Mouse (Mus musculus) midbrain, embryonic 10.5 days (tissue): ENCODE measurements at regions not wholly inside any gene's neighbourhood (a gene's known extent, or its start where the extent isn't known, plus 50 kb on each side); places are given as distances from the start of the nearest gene placed in this dataset.
"Not testable (repeated sequence)": the region's sequence is repeated elsewhere in the genome, so short reads cannot be mapped to it uniquely, and the experiment has no call there.

Experiments used
- DNase-seq: peaks from one replicate; pipeline ENCODE4 v3.0.0-alpha.2; 2017; ENCODE audit warnings: low spot score
- H3K27ac ChIP-seq: fragments of 300-500 bp; sonication (generic); replicated peaks from 2 replicates; pipeline ENCODE4 v1.5.1; 2016; ENCODE audit warnings: mild to moderate bottlenecking
- H3K27me3 ChIP-seq: fragments of 300-500 bp; sonication (generic); 2 replicates; pipeline ENCODE4 v1.6.1; 2016; ENCODE audit warnings: low read depth, mild to moderate bottlenecking; ENCODE audit not compliant: poor library complexity, severe bottlenecking
- H3K36me3 ChIP-seq: fragments of 300-500 bp; sonication (generic); 2 replicates; pipeline ENCODE4 v1.6.1; 2016; ENCODE audit warnings: mild to moderate bottlenecking, moderate library complexity
- H3K4me1 ChIP-seq: fragments of 300-500 bp; sonication (generic); 2 replicates; pipeline ENCODE4 v1.6.1; 2016
- H3K4me3 ChIP-seq: fragments of 300-500 bp; sonication (generic); 2 replicates; pipeline ENCODE4 v1.5.1; 2016; ENCODE audit warnings: mild to moderate bottlenecking, moderate library complexity
- H3K9me3 ChIP-seq: fragments of 300-500 bp; sonication (generic); replicated peaks from 2 replicates; pipeline ENCODE4 v1.6.1; 2016; ENCODE audit warnings: mild to moderate bottlenecking
- WGBS: fragments of 180-500 bp; shearing (Covaris S2); methylation state at CpG from one replicate; pipeline ENCODE4 v1.1.7; 2016; 5-methylcytosine and 5-hydroxymethylcytosine counted together

DNA sequence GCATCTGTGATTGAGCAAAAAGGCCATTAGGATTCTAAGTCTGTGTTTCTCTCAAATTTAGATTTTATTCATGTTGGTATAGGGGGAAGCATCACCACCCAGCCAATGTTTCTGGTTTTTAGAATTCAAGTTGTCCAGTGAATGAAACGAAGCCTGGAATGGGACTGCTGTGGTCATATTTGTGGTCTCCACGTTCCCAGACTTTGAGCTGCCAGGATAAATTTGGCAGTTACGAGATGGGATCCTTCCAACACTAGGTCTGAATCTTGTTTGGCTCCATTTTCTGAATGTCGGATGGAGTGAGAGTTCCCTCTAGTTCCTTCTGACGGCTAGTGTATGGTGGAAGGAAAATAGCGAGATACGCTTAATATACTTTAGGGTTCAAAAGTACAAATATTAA lies 1014.8 kb downstream of the Adgrl3 start:
- Histone ChIP-seq H3K4me1 (no peaks in the 10 kb centered on the region), H3K27ac (no peak overlapping the region), H3K36me3 (no peaks in the 10 kb centered on the region), H3K4me3 (no peak overlapping the region), H3K27me3 (no peaks in the 10 kb centered on the region), H3K9me3 (no peaks in the 10 kb centered on the region)
- no peak for DNase-seq
- 92% methylated on average over 7 of the region's 7 CpGs for WGBS

DNA sequence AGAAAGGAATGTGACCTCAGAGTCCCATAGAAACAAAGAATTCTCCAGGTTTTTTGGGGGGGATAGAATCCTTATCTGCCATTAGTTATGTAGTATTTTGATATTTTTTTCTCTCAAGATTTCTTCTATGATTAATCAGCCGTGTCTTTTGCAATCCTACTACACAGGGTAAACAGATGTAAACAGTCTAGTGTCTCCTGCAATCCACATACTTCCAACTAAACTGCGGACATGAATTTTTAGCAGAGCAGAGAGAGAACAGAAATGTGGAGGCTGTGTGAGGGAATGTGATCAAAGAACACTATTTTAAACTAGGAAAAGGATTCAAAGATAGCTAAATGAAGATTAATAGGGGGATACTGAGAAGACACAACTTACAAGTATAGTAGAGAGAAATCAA lies 1026.2 kb downstream of the Adgrl3 start:
- no peak for DNase-seq
- Histone ChIP-seq H3K27me3 (no peaks in the 10 kb centered on the region), H3K9me3 (no peaks in the 10 kb centered on the region), H3K27ac (no peak overlapping the region), H3K36me3 (no peaks in the 10 kb centered on the region), H3K4me1 (no peaks in the 10 kb centered on the region), H3K4me3 (no peak overlapping the region)
- 82% methylated on average over 2 of the region's 2 CpGs for WGBS

DNA sequence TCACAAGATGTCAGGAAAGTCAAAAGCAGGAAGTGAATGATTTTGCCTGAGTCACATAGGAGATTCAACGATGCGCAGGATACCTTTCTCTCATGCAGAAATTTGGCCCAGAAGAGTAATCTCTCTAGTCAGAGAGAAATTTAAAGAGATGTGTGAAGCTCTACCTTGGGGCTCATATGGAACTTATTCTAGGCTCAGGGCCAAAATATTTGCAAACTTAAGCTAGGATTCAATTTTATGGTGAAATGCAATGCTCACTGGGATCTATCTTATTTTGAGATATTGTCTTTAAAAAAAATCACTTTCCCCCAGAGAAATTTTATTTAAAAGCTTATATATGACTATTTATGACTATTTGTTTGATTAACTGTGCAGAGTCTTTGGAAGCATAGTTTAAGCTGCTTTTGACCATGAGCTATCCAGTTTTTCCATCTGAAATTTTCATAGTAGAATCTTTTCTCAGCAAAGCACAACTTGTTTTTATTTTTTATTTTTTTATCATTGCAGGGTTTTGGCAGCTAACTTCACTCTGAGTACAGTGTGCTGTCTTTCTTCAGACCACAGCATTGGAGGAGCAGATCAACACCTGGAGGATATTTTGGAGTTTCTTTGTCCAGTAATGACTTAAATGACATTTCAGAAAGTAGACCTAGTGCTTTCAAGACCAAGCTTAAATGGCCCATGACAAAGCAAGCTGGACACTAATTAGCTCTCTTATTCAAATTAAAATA lies 1039.3 kb downstream of the Adgrl3 start:
- WGBS = 98% methylated on average over 2 of the region's 2 CpGs
- H3K36me3 ChIP-seq = no peaks in the 10 kb centered on the region
- H3K4me1 ChIP-seq = no peaks in the 10 kb centered on the region
- H3K27me3 ChIP-seq = no peaks in the 10 kb centered on the region
- H3K4me3 ChIP-seq = no peak overlapping the region
- no peak overlapping the region for H3K27ac ChIP-seq
- no peak for DNase-seq
- H3K9me3 ChIP-seq = peaks cover 7% of the 10 kb centered on the region; the same call in 1 of the 2 replicates

GRCm38 (mm10) chr5:82060679-82061078 lies 1040.7 kb downstream of the Adgrl3 start:
- WGBS = 69% methylated on average over 1 of the region's 1 CpGs

DNA sequence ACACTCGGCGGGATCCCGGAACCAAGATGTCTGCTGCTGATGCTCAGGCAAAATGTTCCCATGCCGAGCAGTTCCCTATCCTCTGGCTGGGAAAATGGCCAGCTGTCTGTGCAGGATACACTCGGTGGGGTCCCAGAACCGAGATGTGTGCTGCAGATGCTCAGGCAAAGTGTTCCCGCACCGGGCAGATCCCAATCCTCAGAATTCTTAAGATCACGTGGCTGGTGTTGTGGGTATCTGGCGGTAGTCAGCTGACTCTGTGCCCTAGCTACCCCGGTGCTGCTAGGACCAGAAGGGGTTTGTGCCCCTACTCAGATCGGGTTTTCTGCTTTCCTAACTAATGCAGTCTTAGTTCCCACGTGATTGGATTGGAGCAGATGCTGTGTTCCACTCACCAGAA lies 1049.3 kb downstream of the Adgrl3 start:
- WGBS = 88% methylated on average over 13 of the region's 13 CpGs
- H3K27ac ChIP-seq, H3K4me3 ChIP-seq, H3K36me3 ChIP-seq, H3K27me3 ChIP-seq, H3K4me1 ChIP-seq, DNase-seq, H3K9me3 ChIP-seq: not testable (repeated sequence)

More at GRCm38 (mm10) chr5:82060679-82061078, 1040.7 kb downstream of the Adgrl3 start:
- no peaks in the 10 kb centered on the region for H3K4me1 ChIP-seq
- H3K27ac ChIP-seq = no peak overlapping the region
- no peaks in the 10 kb centered on the region for H3K27me3 ChIP-seq
- H3K4me3 ChIP-seq = no peak overlapping the region
- peaks cover 7% of the 10 kb centered on the region; the same call in 1 of the 2 replicates for H3K9me3 ChIP-seq
- no peak for DNase-seq
- no peaks in the 10 kb centered on the region for H3K36me3 ChIP-seq

- 77% methylated on average over 2 of the region's 2 CpGs for WGBS
- no peak for DNase-seq
- H3K4me3 ChIP-seq = no peak overlapping the region
Observed at GRCm38 (mm10) chr5:82089401-82089800, 1069.5 kb downstream of the Adgrl3 start.

GRCm38 (mm10) chr5:82103056-82103807 lies 1083.3 kb downstream of the Adgrl3 start:
- no peaks in the 10 kb centered on the region for H3K4me1 ChIP-seq
- no peak overlapping the region for H3K4me3 ChIP-seq
- H3K27me3 ChIP-seq = no peaks in the 10 kb centered on the region
- DNase-seq = no peak
- H3K9me3 ChIP-seq = no peaks in the 10 kb centered on the region
- no peak overlapping the region for H3K27ac ChIP-seq
- 88% methylated on average over 6 of the region's 6 CpGs for WGBS
- no peaks in the 10 kb centered on the region for H3K36me3 ChIP-seq

More at GRCm38 (mm10) chr5:82089401-82089800, 1069.5 kb downstream of the Adgrl3 start:
- no peaks in the 10 kb centered on the region for H3K9me3 ChIP-seq
- no peaks in the 10 kb centered on the region for H3K4me1 ChIP-seq
- H3K27me3 ChIP-seq = no peaks in the 10 kb centered on the region
- H3K27ac ChIP-seq = no peak overlapping the region
- no peaks in the 10 kb centered on the region for H3K36me3 ChIP-seq

- Histone ChIP-seq H3K4me3 (no peak overlapping the region), H3K27ac (no peak overlapping the region), H3K27me3 (no peaks in the 10 kb centered on the region), H3K4me1 (no peaks in the 10 kb centered on the region), H3K36me3 (no peaks in the 10 kb centered on the region), H3K9me3 (no peaks in the 10 kb centered on the region)
- no peak for DNase-seq
- WGBS = 87% methylated on average over 3 of the region's 3 CpGs
Observed at GRCm38 (mm10) chr5:82103857-82104256, 1083.9 kb downstream of the Adgrl3 start.

DNA sequence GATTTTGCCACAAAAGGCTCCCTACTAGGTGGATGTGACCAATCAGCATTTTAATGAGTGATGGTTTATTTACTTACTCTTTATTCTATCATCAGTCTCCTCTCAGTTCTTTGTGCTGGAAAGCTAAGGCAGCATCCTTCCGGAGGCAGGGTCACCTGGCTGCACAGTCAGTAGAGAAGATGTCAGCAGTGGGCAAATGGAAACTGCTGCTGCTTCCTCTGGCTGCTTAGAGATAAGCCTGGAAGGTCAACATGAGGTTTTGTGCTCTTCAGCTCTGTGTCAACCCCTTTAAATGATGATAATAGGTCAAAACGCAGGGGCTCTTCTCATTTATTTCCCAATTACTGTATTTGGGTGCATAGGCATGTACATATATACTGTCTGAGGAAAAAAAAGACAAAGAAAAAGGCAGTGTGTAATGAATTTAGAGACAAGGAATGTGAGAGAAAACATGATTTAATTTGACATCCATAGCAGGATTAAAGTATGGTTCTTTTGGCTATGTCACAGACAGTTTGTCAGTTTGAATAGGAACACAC lies 1106.1 kb downstream of the Adgrl3 start:
- no peak for DNase-seq
- no peak overlapping the region for H3K27ac ChIP-seq
- H3K9me3 ChIP-seq = no peaks in the 10 kb centered on the region
- no peaks in the 10 kb centered on the region for H3K27me3 ChIP-seq
- H3K4me3 ChIP-seq = no peak overlapping the region
- peaks cover 3% of the 10 kb centered on the region; the same call in 1 of the 2 replicates for H3K4me1 ChIP-seq
- H3K36me3 ChIP-seq = no peaks in the 10 kb centered on the region
- WGBS = 56% methylated on average over 2 of the region's 2 CpGs

DNA sequence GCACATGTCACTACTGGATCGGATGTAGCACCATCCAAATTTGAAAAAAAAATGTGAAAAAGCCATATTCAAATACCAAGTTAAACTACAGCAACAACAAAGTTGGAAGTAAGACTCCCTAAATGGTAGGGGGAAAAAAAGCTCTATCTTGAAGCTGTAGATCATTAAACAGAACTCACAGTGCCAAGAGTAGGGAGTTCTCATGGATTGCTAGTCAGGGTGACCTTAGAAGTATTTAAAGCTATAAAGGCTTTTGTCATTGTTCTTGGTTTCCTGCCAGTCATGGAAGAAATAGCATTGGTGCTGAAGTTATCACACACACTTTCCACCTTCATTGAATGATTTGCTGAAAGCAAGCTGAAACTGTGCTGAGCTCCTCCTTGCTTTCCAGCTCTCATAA lies 1122.1 kb downstream of the Adgrl3 start:
- Histone ChIP-seq H3K36me3 (no peaks in the 10 kb centered on the region), H3K27me3 (no peaks in the 10 kb centered on the region), H3K4me1 (no peaks in the 10 kb centered on the region), H3K27ac (no peak overlapping the region), H3K9me3 (no peaks in the 10 kb centered on the region), H3K4me3 (no peak overlapping the region)
- DNase-seq = no peak
- 97% methylated on average over 1 of the region's 1 CpGs for WGBS
